Mouse (Mus musculus) kidney, embryonic 14.5 days (tissue): ENCODE data around the gene Rpl18. TPM values are rescaled to one million over a fixed set of nuclear protein-coding genes. Genes with fewer than 3 reads are reported as not detected.

ENCODE experiments used
- ATAC-seq: fragments of 200-750 bp; cut with Nextera tagmentation; 2 replicates; pipeline ENCODE4 v1.8.0; 2017; ENCODE audit warnings: moderate number of reproducible peaks, mild to moderate bottlenecking, moderate TSS enrichment, moderate library complexity; ENCODE audit not compliant: low FRiP score, low TSS enrichment
- H3K27ac ChIP-seq: fragments of 300-500 bp; sonication (generic); 2 replicates; pipeline ENCODE4 v1.5.1; 2014; ENCODE audit warnings: low read depth, mild to moderate bottlenecking, low read length, moderate library complexity, mixed read lengths
- H3K27me3 ChIP-seq: fragments of 300-500 bp; sonication (generic); 2 replicates; pipeline ENCODE4 v1.6.1; 2014; ENCODE audit warnings: mild to moderate bottlenecking, low read length; ENCODE audit not compliant: control insufficient read depth, insufficient read depth
- H3K36me3 ChIP-seq: fragments of 300-500 bp; sonication (generic); 2 replicates; pipeline ENCODE4 v1.6.1; 2014; ENCODE audit warnings: low read length, mixed read lengths; ENCODE audit not compliant: control insufficient read depth, insufficient read depth
- H3K4me1 ChIP-seq: fragments of 300-500 bp; sonication (generic); 2 replicates; pipeline ENCODE4 v1.6.1; 2014; ENCODE audit warnings: low read length, mixed read lengths; ENCODE audit not compliant: control insufficient read depth, insufficient read depth
- H3K4me2 ChIP-seq: fragments of 300-500 bp; sonication (generic); replicated peaks from 2 replicates; pipeline ENCODE4 v1.6.1; 2014; ENCODE audit warnings: low read depth, mild to moderate bottlenecking, low read length
- H3K4me3 ChIP-seq: fragments of 300-500 bp; sonication (generic); 2 replicates; pipeline ENCODE4 v1.5.1; 2014; ENCODE audit warnings: mild to moderate bottlenecking, low read length
- H3K9ac ChIP-seq: fragments of 300-500 bp; sonication (generic); 2 replicates; pipeline ENCODE4 v1.6.1; 2014; ENCODE audit warnings: low read depth, mild to moderate bottlenecking, low read length, moderate library complexity
- H3K9me3 ChIP-seq: fragments of 300-500 bp; sonication (generic); 2 replicates; pipeline ENCODE4 v1.6.1; 2016; ENCODE audit warnings: low read length; ENCODE audit not compliant: control insufficient read depth
- WGBS: fragments of 180-500 bp; shearing (Covaris S2); extraction: QIAGEN DNeasy Blood & Tissue Kit; methylation state at CpG from one replicate; pipeline ENCODE4 v1.1.7; 2014; 5-methylcytosine and 5-hydroxymethylcytosine counted together
- polyA plus RNA-seq: library from polyadenylated mRNA; unstranded; fragments of >200 nt; fragmentation: Nextera tagmentation; extraction: Ambion mirVana; gene quantifications from 2 replicates; pipeline ENCODE4 v1.2.1, GENCODE M21; 2014

Rpl18 gene
- polyA plus RNA-seq, 1 experiment from 2014 or later = 1,328 TPM

DNA sequence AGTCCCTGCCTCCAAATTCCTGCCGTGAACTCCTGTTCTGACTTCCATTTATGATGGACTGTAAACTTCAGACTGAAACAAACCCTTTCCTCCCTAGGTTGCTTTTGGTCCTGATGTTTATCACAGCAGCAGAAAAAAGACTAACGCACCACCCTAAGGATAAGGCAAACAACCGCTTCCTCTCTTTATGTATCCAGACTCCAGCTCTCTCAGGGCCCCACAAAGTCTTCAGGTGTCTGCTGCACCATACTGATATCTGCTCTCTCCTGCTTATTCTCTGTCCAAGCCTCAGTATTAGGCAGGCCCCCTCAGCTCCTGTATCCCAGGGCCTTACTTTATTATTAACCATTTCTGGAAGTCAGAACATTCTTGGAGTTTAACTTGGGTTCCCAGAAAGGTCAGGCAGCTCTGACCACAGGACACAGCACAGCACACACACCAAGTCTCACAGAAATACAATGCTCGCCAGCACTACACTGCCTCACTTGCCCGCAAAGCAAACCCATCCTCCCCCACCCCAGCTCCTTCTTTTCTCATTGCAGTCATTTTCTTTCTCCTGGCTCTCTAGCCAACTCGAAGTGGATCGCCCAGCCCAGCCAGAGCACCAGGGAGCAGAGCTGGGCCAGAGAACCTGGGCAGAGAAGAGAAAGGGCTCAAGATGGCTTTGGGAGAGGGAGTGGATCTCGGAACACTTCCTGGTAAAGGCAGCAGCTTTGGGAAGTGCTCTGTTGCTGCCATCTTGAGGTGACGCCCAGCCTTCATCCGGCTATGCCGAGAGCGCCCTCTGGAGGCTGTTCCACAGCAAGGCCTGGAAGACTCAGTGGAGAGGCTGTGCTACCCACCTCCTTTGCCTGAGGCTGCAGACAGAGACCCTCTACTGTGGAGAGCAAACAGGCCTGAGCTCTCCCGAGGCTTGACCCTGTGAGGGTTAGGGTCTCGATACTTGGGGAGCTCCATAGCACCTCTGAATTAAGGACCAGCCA is 32.8 kb upstream of the Rpl18 start:
- 32% methylated on average over 14 of the region's 14 CpGs for WGBS
- peak; percentile 60 for ATAC-seq
- peak overlapping the region; percentile 14; the same call in 1 of the 2 replicates for H3K4me3 ChIP-seq
- peak overlapping the region; percentile 59 for H3K27ac ChIP-seq
- peak overlapping the region; percentile 50; the same call in 1 of the 2 replicates for H3K9ac ChIP-seq
- H3K9me3 ChIP-seq = no peaks in the 10 kb centered on the region
- H3K4me1 ChIP-seq = peaks cover 18% of the 10 kb centered on the region
- H3K36me3 ChIP-seq = no peaks in the 10 kb centered on the region
- H3K27me3 ChIP-seq = no peaks in the 10 kb centered on the region
- H3K4me2 ChIP-seq = peak overlapping the region; percentile 33; the same call in 1 of the 2 replicates

DNA sequence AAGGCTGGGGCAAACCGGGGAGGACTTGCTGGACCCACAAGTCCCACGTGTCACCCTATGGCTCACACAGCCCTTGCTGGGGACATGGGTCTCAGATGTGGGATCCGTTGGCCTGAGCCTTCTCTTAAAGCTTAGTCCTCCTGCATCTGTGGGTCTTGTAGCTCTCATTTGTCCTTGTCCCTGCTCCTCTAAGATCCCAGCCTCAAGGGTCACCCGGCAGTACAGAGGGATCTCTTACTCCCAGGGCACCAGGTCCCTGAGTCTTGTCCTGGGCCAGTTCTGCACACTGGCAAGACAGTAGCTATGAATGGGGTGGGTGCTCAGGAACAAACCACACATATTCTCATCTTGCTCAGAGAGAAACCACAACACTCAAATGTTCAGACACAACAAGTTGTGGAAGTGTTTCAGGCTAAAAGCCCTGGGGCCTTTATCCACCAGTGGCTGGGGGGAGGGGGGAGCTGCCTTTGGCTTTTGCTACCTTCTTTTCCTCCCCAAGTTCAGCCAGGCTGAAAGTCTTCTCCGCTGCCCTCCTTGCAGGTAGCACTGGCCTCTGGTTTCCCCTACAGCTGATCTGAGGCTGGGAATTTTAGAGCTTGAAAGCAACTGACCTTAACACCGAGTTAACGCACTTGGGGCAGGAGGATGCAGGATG is 31.7 kb upstream of the Rpl18 start, which contains the start of gene Ntn5:
TSS of gene Ntn5 (plus strand) at position 627 of the 655 bp plus-strand sequence.
- no peak for ATAC-seq

GRCm38 (mm10) chr7:45685811-45686210 is 29.4 kb upstream of the Rpl18 start:
- H3K9me3 ChIP-seq = no peaks in the 10 kb centered on the region
- no peak overlapping the region for H3K9ac ChIP-seq
- no peak for ATAC-seq
- H3K36me3 ChIP-seq = no peaks in the 10 kb centered on the region
- WGBS = 44% methylated on average over 10 of the region's 10 CpGs
- H3K27me3 ChIP-seq = no peaks in the 10 kb centered on the region
- peaks cover 24% of the 10 kb centered on the region for H3K4me1 ChIP-seq
- no peak overlapping the region for H3K27ac ChIP-seq
- H3K4me2 ChIP-seq = no peak overlapping the region
- no peak overlapping the region for H3K4me3 ChIP-seq

More for the DNA sequence above, 31.7 kb upstream of the Rpl18 start, which contains the start of gene Ntn5:
- no peak within 1 kb of the TSS for H3K4me3 ChIP-seq
- 64% methylated on average over 7 of the region's 7 CpGs for WGBS
- 0 out of 2 replicates have a peak within 1 kb of the TSS, but pooled peaks have one; percentile 50 for H3K9ac ChIP-seq
- no peaks in the 10 kb centered on the region for H3K27me3 ChIP-seq
- no peak within 1 kb of the TSS for H3K4me2 ChIP-seq
- H3K9me3 ChIP-seq = no peaks in the 10 kb centered on the region
- H3K27ac ChIP-seq = no peak within 1 kb of the TSS
- no peaks in the 10 kb centered on the region for H3K36me3 ChIP-seq
- peaks cover 18% of the 10 kb centered on the region for H3K4me1 ChIP-seq

DNA sequence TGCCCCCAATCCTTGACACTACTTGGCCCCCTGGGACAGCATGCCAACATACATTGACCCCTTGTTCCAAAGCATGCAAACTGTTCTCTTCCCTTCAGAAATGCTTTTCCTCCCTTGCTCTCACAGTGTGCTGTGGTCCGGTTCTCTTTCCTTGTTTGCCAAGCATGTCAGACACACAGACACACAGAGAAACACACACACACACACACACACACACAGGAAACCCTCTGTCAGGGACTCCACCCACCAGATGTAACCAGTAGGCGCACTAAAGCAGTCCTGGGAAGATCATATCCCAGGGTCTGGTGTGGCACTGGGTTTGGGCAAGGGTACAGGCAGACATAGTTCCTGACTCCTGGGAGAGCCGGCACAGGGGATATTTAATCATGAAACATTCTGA is 28.4 kb upstream of the Rpl18 start:
- 73% methylated on average over 3 of the region's 3 CpGs for WGBS
- H3K27ac ChIP-seq = no peak overlapping the region
- no peaks in the 10 kb centered on the region for H3K36me3 ChIP-seq
- no peak overlapping the region for H3K4me2 ChIP-seq
- no peak overlapping the region for H3K9ac ChIP-seq
- no peak for ATAC-seq
- H3K27me3 ChIP-seq = no peaks in the 10 kb centered on the region
- no peak overlapping the region for H3K4me3 ChIP-seq
- peaks cover 24% of the 10 kb centered on the region for H3K4me1 ChIP-seq
- H3K9me3 ChIP-seq = no peaks in the 10 kb centered on the region

DNA sequence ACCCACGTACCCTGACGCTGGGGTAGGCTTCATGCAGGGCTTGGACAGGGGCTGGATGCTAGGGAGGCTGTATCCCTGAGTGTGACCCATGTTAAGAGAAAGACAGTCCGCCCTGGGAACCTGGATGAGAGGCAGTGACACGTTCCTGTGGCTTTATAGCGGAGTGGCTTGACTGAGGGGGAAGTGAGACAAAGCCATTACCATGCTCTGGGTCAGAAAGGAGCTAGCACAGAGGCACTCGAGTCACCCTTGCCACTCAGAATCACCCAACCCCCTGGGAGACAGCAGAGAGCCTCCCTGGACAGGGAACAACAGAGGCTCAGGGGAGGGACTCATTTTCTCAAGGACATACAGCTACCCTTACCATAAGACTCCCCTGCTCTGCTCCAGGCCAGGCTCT is 26.2 kb upstream of the Rpl18 start:
- Histone ChIP-seq H3K27me3 (no peaks in the 10 kb centered on the region), H3K4me1 (peaks cover 15% of the 10 kb centered on the region; the same call in 1 of the 2 replicates), H3K36me3 (no peaks in the 10 kb centered on the region), H3K9me3 (no peaks in the 10 kb centered on the region), H3K4me3 (no peak overlapping the region), H3K27ac (no peak overlapping the region), H3K4me2 (no peak overlapping the region), H3K9ac (peak overlapping the region; percentile 7; the same call in 1 of the 2 replicates)
- no peak for ATAC-seq
- 45% methylated on average over 6 of the region's 6 CpGs for WGBS

DNA sequence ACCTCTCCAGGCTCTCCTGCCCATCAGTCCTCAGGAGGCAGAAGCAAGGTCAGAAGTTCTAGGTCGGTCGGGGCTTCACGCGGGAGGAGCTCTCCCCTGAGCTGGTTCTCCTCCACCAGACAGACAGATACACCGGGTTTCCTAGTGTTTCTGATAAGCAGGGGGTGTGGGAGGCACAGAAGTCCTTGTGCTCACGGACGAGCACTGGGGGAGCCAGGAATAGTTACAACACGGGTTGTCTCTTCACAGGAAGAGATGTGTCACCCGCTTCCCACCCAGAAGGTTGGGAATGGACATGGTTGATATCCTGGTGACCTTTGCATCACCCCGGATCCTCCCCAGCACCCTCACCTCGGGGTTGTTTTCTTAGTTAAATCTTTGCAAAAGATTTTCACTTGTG is 25.5 kb upstream of the Rpl18 start:
- Histone ChIP-seq H3K4me1 (peaks cover 15% of the 10 kb centered on the region; the same call in 1 of the 2 replicates), H3K36me3 (no peaks in the 10 kb centered on the region), H3K27ac (no peak overlapping the region), H3K4me3 (no peak overlapping the region), H3K4me2 (no peak overlapping the region), H3K9ac (no peak overlapping the region), H3K27me3 (no peaks in the 10 kb centered on the region), H3K9me3 (no peaks in the 10 kb centered on the region)
- 26% methylated on average over 11 of the region's 11 CpGs for WGBS
- ATAC-seq = no peak

DNA sequence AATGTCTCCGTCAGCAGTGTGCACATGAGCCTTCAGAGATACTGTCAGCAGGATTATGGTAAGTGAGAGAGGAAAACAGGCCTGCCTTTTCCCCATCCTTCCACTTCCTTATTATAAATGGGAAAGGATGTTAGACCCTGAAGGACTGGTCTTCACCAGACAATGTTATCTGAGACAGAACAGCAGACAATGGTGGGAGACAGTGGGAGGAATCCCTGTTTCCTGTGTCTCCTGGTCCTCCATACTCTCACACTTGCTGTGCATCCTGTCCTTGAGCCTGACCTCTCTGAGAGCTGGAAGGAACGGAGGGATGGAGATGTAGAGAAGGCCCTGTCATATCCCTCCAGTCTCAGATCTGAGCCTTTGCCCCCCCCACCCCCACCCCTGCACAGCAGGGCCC is 22.9 kb upstream of the Rpl18 start:
- peaks cover 7% of the 10 kb centered on the region; the same call in 1 of the 2 replicates for H3K4me1 ChIP-seq
- H3K27me3 ChIP-seq = no peaks in the 10 kb centered on the region
- no peak overlapping the region for H3K4me3 ChIP-seq
- no peak overlapping the region for H3K4me2 ChIP-seq
- H3K9ac ChIP-seq = no peak overlapping the region
- H3K36me3 ChIP-seq = no peaks in the 10 kb centered on the region
- H3K9me3 ChIP-seq = no peaks in the 10 kb centered on the region
- H3K27ac ChIP-seq = no peak overlapping the region
- no peak for ATAC-seq
- 77% methylated on average over 2 of the region's 2 CpGs for WGBS

- H3K36me3 ChIP-seq = no peaks in the 10 kb centered on the region
- no peak within 1 kb of the TSS for H3K9ac ChIP-seq
- no peak for ATAC-seq
- peaks cover 6% of the 10 kb centered on the region for H3K27me3 ChIP-seq
- H3K4me1 ChIP-seq = peaks cover 3% of the 10 kb centered on the region; the same call in 1 of the 2 replicates
- H3K4me2 ChIP-seq = no peak within 1 kb of the TSS
- WGBS = 89% methylated on average over 50 of the region's 50 CpGs
- no peak within 1 kb of the TSS for H3K27ac ChIP-seq
- no peaks in the 10 kb centered on the region for H3K9me3 ChIP-seq
- no peak within 1 kb of the TSS for H3K4me3 ChIP-seq
These were observed 21.2 kb upstream of the Rpl18 start, which contains the start of gene Sec1 for GRCm38 (mm10) chr7:45693921-45694591. Gene Sec1, minus strand, starts transcription at chr7:45694402.
